Mouse (Mus musculus) bone marrow, adult 2 months (tissue): ENCODE measurements around the gene Exosc3.
A peak's percentile ranks its signal among the peaks of the same experiment; 100 is the strongest.

ENCODE experiments used
- CTCF ChIP-seq: fragments of 200-500 bp; IDR thresholded peaks from 2 replicates; pipeline ENCODE4 v1.5.1; 2011; ENCODE audit warnings: low read length, control low read depth; ENCODE audit not compliant: control insufficient read depth, insufficient read depth
- POLR2A ChIP-seq: fragments of 200-500 bp; IDR thresholded peaks from 2 replicates; pipeline ENCODE4 v1.6.1; 2011; ENCODE audit warnings: low read depth, mild to moderate bottlenecking, control low read depth, low read length, borderline replicate concordance; ENCODE audit not compliant: control insufficient read depth

- peak; percentile 69 for TF ChIP-seq CTCF
- no peak for TF ChIP-seq POLR2A
These were observed 56.2 kb downstream of the Exosc3 start for GRCm38 (mm10) chr4:45286318-45286717.
